Mouse (Mus musculus) lung, postnatal 25 days (tissue): ENCODE data around the gene Dhrs7c.

Experiments used
- DNase-seq: peaks from one replicate; pipeline ENCODE4 v3.0.0; 2022; ENCODE audit warnings: low spot score

Gene Dhrs7c

DNA sequence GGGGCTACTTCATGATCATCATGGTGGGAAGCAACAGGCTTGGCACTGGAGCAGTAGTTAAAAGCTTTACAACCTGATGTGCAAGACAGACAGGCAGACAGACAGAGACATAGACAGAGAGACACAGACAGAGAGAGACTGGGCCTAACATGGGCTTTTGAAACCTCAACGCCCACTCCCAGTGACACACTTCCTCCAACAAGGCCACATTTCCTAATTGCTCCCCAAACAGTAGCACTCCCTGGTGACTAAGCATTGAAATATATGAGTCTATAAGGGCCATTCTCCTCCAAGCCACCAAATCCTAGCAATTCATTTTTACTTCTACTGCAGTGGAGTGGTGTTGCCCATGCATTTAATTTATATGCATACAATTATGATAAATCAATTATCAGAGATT lies 41.8 kb downstream of the Dhrs7c start:
- no peak for DNase-seq

DNA sequence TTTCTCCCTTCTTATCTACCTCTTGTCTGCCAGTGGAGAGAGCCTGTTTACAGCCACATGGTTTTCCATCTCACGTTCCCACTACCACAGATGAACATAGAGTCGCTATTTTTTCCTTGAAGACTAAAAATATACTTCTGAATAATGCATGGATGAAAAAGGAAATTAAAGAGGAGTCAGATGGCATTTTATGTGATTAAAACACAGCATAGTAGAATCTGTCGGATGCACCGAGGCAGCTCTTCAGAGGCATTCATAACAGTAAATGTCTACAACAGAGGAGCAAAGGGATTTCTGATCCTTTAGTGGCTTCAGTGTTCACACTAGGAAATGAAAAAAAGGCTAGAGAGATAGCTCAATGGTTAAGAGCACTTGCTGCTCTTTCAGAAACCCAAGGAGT lies 47.2 kb downstream of the Dhrs7c start:
- no peak for DNase-seq

DNA sequence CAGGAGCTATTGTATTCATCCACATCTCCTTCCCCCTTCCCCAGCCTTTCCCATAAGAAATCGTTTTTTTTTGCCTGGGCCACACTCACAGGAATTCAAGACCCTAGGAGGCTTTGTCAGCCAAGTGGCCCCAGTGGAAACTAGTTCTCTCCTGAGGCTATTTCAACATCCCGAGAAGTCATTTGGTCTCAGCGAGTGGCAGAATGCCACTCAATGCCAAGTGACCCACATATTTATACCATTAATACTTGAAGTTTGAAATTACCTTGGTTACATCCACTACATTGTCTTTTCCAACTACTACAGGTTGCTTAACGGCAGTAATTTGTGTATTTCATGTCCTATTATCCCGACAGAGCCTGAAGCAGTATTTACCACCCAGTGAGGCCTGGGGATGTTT lies 53.8 kb downstream of the Dhrs7c start:
- DNase-seq = no peak

DNA sequence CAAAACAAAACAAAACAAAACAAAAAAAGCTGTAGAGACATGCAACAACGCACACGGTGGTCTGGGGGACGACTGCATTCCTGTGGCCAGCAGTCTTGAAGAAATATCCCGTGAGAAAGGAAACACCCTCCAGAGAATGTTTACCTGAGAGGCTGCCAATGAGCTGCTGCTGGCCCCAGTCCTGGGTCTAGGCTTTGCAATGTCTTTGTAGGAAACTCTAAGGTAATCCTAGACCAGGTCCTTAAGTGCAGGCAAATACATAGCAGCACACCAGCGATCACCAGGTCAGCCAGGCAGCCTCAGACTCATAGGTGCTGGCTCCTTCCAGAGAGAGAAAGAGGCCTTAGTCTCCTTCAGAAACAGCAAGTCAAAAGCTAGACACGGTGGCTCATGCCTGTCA lies 56.0 kb downstream of the Dhrs7c start:
- peak; percentile 26 for DNase-seq

DNA sequence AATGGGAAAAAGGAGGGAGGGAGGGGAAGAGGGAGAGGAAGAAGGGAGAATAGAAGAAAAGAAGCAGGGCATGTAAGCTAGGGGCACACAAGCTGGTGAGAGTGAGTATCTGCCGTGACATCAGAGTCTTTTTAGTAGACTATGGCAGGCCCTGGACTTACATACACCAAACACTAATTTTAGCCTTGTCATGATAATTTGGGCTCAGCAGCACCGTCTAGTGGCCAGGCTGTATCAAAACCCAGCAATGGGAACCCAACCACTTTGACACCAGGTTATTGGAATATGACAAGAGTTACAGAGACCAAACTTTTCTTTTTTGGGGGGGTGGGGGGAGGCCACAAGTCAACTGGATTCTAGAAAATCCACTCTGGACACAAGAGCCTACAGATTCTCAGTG lies 57.0 kb downstream of the Dhrs7c start:
- peak; percentile 46 for DNase-seq

DNA sequence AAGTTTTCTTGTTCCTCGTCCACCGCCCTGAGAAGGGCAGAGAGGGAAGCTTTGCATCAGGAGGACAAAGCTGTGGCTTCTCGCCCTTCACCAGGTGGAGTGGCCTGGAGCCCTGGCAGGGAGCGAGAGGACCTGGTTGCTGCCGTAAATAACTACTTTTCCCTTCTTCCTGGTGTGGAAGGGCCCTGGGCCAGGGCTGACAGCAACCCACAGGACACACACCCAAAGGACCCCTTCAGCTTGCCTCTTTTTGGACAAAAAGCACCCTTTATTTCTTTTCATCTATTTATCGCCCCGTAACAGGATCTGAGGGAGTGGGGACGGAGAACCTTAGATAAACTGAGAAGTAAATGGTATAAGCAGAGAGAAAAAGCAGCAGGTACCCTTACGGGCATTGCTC lies 60.5 kb downstream of the Dhrs7c start:
- no peak for DNase-seq

DNA sequence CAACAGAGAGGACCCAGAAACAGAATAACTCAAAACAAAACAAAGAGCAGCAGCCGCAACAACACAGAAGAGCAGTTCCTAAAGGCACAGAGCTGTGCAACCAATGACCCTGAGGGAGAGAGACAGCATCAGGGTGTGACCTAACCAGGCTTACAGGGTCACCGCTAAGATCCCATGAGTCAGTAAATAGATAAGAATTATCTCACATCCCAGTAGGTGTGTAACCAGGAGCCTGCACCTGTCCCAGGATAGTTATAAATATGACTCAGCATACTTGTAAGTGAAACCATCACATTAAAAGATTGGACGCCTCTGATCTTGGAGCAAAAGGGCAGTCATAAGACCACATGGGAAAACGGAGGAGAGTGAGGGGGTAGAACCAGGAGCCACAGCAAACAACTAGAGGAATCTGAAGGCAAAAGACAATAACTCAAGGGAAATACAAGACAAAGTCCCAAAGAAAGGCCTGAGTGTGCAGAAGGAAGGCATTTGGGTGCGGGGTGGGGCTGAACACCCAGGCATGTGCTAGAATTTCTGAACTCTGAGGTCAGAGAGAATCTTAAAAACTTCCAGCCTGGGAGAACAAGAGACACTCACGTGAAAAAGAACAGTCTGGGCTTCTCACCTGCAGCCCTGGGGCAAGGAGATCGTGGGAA lies 62.9 kb downstream of the Dhrs7c start:
- no peak for DNase-seq

DNA sequence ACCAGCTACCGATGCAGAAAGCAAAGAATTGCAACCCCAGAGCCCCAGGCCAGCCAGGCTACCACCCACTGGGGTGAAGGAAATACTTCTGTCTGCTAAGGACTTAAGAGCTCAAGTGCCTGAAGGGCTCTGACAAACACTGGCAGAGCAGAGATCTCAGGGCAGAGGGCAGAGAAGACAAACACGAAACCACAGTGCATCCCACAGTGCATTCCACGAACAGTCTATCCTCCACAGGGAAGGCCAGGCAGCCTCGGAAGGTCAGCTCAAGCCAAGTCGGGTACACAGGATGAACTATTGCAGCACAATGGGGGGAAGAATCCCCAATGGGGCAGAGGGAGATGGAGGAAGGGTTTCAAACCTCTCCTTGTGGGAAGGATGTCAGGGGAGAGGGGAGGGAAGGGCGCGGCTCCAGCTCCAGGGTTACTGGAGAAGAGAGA lies 63.4 kb downstream of the Dhrs7c start:
- peak; percentile 24 for DNase-seq

DNA sequence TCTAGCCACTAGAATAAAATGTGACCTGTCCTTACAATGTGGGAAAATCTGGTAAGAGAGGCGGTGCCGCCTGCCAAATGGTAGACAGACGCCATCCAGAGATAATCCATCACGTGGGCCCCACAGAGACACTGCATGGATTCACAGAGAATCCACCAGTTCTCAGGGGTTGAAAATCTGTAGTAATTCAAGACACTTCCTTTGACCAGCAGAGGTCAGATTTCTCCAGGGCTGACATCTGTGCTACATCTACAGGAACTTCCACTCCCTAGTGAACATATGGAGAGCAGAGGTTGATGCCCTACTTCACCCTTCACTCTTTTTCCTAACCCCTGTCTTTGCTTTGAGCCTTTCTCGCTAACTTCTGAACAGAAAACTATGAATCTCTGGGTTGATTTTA lies 67.1 kb downstream of the Dhrs7c start:
- DNase-seq = no peak
